Mouse (Mus musculus): ENCODE measurements around the gene Gm42906.

GRCm38 (mm10) chr5:151173774-151174173 is 254.2 kb downstream of the Gm42906 start:
- no peak for TF ChIP-seq POLR2A (IDR thresholded peaks at IDR 0.05; ENCODE audit: extremely low read depth, insufficient read depth, low read length)
- no peak for TF ChIP-seq CTCF (IDR thresholded peaks at IDR 0.05; ENCODE audit: extremely low read depth, insufficient read depth, low read length)
